Mouse (Mus musculus): ENCODE results near the gene Cybb.

DNA sequence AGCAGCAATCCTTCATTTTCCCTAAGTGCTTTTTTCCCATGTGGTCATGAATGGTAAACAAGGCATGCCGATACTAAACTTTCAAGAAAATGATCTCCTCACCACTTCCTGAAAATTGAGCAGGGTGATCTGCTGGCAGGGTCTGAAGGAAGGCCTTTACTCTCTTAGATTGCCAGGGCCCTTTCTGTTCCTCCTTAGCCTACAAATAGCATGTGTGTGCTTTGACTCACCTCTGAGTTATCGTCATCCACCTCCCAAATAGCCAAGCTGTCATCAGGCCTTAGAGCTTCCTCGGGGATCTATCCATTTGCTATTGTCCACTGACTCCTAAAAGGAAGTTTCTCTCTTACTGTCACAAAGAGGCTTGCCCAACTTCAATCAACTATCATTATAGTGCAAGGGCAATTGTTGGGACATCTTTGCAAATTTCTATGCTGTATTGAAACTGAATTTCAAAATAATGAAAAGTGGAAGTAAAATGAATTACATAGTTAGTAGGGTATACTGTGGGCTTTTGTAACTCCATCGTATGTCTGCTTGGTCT lies 27.1 kb downstream of the Cybb start:
- TF ChIP-seq CTCF (IDR thresholded peaks at IDR 0.05) (no peak), EP300 (IDR thresholded peaks at IDR 0.05) (no peak)

Measured in lung, postnatal 0 days (tissue).